Mouse (Mus musculus): ENCODE results near the gene Fiz1.

- TF ChIP-seq CTCF (IDR thresholded peaks at IDR 0.05; ENCODE audit: borderline replicate concordance, insufficient read depth, low read depth, low read length) (peak; percentile 48; the same call in 1 of the 2 replicates), POLR2A (IDR thresholded peaks at IDR 0.05; ENCODE audit: borderline replicate concordance, insufficient read depth, low read length) (no peak)
These were observed 50.2 kb downstream of the Fiz1 start, which contains the start of gene Sbk2 for GRCm38 (mm10) chr7:4964272-4964671.
